Mouse (Mus musculus) limb, embryonic 10.5 days (tissue): ENCODE measurements around the gene Gpd1. TPM values are rescaled to one million over a fixed set of nuclear protein-coding genes. Genes with fewer than 3 reads are reported as not detected.
A peak's percentile ranks its signal among the peaks of the same experiment; 100 is the strongest.
"Not testable (repeated sequence)": the region's sequence is repeated elsewhere in the genome, so short reads cannot be mapped to it uniquely, and the experiment has no call there.

Experiments used
- DNase-seq: peaks from one replicate; pipeline ENCODE4 v3.0.0-alpha.2; 2017; ENCODE audit warnings: low spot score
- H3K27ac ChIP-seq: fragments of 300-500 bp; sonication (generic); 2 replicates; pipeline ENCODE4 v1.5.1; 2016; ENCODE audit warnings: mild to moderate bottlenecking
- H3K27me3 ChIP-seq: fragments of 300-500 bp; sonication (generic); 2 replicates; pipeline ENCODE4 v1.6.1; 2016; ENCODE audit warnings: low read depth, mild to moderate bottlenecking; ENCODE audit not compliant: poor library complexity, severe bottlenecking
- H3K36me3 ChIP-seq: fragments of 300-500 bp; sonication (generic); 2 replicates; pipeline ENCODE4 v1.6.1; 2016; ENCODE audit warnings: mild to moderate bottlenecking, moderate library complexity
- H3K4me1 ChIP-seq: fragments of 300-500 bp; sonication (generic); 2 replicates; pipeline ENCODE4 v1.6.1; 2016
- H3K4me3 ChIP-seq: fragments of 300-500 bp; sonication (generic); 2 replicates; pipeline ENCODE4 v1.5.1; 2016; ENCODE audit warnings: mild to moderate bottlenecking, moderate library complexity
- H3K9me3 ChIP-seq: fragments of 300-500 bp; sonication (generic); replicated peaks from 2 replicates; pipeline ENCODE4 v1.6.1; 2016; ENCODE audit warnings: mild to moderate bottlenecking
- WGBS: fragments of 180-500 bp; shearing (Covaris S2); methylation state at CpG from one replicate; pipeline ENCODE4 v1.1.7; 2016; 5-methylcytosine and 5-hydroxymethylcytosine counted together
- polyA plus RNA-seq: library from polyadenylated mRNA; unstranded; fragments of >200 nt; fragmentation: Nextera tagmentation; extraction: Ambion mirVana; gene quantifications from 2 replicates; pipeline ENCODE4 v1.2.1, GENCODE M21; 2016

The Gpd1 gene
- polyA plus RNA-seq, 1 experiment from 2014 or later, result 0.59 TPM

- H3K9me3 ChIP-seq, result no peaks in the 10 kb centered on the region
- no peak overlapping the region for H3K4me3 ChIP-seq
- WGBS, result 70% methylated on average over 11 of the region's 11 CpGs
- DNase-seq, result no peak
- H3K27me3 ChIP-seq, result no peaks in the 10 kb centered on the region
- peaks cover 17% of the 10 kb centered on the region for H3K4me1 ChIP-seq
- no peak overlapping the region for H3K27ac ChIP-seq
- H3K36me3 ChIP-seq, result peaks cover 87% of the 10 kb centered on the region
These were observed 1.2 kb upstream of the Gpd1 start for GRCm38 (mm10) chr15:99715982-99716746.

GRCm38 (mm10) chr15:99716814-99717213, 501 bp upstream of the Gpd1 start:
- DNase-seq, result no peak
- 90% methylated on average over 12 of the region's 12 CpGs for WGBS
- H3K36me3 ChIP-seq, result peaks cover 86% of the 10 kb centered on the region

DNA sequence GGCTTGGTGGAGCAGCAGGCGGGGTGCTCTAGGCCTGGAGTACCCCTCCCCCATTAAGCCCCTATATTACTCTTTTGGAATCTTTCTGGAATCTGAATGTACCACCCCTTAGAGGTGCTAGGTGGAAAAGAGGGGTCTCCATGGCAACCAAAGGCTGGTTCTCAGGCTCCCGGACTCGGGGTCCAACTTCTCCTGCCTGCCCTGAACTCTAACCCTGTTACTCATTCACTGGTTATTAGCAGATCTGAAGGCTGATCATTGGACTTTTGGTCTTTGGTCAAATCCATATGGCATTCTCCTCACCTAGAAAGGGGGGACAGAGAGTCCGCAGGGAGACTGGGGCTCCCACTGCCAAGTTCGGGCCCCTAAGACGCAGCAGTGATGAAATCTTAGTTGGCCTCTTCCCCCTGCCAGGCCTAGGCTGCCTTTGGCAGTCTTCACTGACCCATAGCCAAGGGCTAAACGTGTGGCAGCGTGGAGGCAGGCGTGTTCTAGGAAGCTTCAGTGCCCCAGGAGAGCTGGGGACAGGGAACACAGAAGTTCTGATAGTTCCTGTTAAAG, 1.2 kb downstream of the Gpd1 start:
- WGBS, result 92% methylated on average over 9 of the region's 9 CpGs

More at GRCm38 (mm10) chr15:99716814-99717213, 501 bp upstream of the Gpd1 start:
- Histone ChIP-seq H3K27ac (no peak overlapping the region), H3K9me3 (no peaks in the 10 kb centered on the region), H3K27me3 (no peaks in the 10 kb centered on the region), H3K4me3 (no peak overlapping the region), H3K4me1 (peaks cover 17% of the 10 kb centered on the region)

GRCm38 (mm10) chr15:99719865-99720264, 2.5 kb downstream of the Gpd1 start:
- WGBS, result 86% methylated on average over 8 of the region's 8 CpGs

More for the DNA sequence above, 1.2 kb downstream of the Gpd1 start:
- peaks cover 25% of the 10 kb centered on the region for H3K4me1 ChIP-seq
- no peak overlapping the region for H3K4me3 ChIP-seq
- no peaks in the 10 kb centered on the region for H3K27me3 ChIP-seq
- no peak overlapping the region for H3K27ac ChIP-seq
- no peak for DNase-seq
- H3K9me3 ChIP-seq, result no peaks in the 10 kb centered on the region
- peaks cover 85% of the 10 kb centered on the region for H3K36me3 ChIP-seq

DNA sequence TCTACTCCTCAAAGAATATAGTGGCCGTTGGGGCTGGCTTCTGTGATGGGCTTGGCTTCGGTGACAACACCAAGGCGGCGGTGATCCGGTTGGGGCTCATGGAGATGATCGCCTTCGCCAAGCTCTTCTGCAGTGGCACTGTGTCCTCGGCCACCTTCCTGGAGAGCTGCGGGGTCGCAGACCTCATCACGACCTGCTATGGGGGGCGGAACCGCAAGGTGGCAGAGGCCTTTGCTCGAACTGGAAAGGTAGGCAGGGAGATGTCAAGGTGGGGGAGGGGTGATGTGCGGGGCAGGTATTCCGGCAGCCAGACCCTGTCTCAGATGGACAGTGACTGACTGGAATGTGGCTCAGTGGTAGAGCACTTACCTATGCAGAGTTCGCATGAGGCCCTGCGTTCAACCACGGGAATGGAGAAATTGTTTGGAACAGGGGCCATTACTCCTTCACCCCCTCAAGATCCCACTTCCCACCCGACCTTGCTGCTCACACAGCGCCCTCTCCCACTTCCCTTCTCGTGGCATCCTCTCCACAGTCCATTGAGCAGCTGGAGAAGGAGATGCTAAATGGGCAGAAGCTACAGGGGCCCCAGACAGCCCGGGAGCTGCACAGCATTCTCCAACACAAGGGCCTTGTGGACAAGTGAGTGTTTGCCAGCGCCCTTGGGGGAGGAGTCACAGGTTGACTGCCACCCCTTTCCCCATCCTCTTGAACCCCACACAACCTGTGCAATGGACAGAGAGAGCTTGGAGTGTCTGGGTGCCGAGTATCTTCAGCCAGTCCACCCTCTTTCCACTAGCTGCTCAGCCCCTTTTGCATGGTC, 4.8 kb downstream of the Gpd1 start:
- no peak for DNase-seq
- Histone ChIP-seq H3K36me3 (peaks cover 54% of the 10 kb centered on the region), H3K4me3 (no peak overlapping the region), H3K27ac (no peak overlapping the region), H3K9me3 (no peaks in the 10 kb centered on the region), H3K4me1 (peaks cover 37% of the 10 kb centered on the region), H3K27me3 (no peaks in the 10 kb centered on the region)
- WGBS, result 80% methylated on average over 25 of the region's 25 CpGs

More at GRCm38 (mm10) chr15:99719865-99720264, 2.5 kb downstream of the Gpd1 start:
- H3K4me1 ChIP-seq, result peaks cover 39% of the 10 kb centered on the region
- no peak overlapping the region for H3K4me3 ChIP-seq
- no peaks in the 10 kb centered on the region for H3K9me3 ChIP-seq
- H3K36me3 ChIP-seq, result peaks cover 73% of the 10 kb centered on the region
- no peak for DNase-seq
- H3K27me3 ChIP-seq, result no peaks in the 10 kb centered on the region
- H3K27ac ChIP-seq, result no peak overlapping the region

DNA sequence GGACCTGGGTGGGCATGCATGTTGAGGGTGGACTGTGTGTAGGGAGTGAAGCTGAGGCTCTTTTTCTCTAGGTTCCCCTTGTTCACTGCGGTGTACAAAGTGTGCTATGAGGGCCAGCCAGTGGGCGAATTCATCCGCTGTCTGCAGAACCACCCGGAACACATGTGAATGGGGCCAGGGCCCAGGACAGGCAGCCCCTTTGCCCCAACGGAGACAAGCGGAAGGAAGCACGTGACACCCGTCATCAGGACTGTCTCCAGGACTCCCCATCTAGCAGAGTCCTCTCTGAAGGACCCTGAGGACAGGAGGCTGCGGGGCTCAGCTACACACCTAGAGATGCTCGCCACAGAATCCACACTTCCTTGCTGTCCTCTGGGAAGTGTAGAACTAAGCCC, 5.8 kb downstream of the Gpd1 start:
- H3K36me3 ChIP-seq, result peaks cover 53% of the 10 kb centered on the region
- no peak for DNase-seq
- no peak overlapping the region for H3K4me3 ChIP-seq
- H3K27ac ChIP-seq, result peak overlapping the region; percentile 72; the same call in 1 of the 2 replicates
- no peaks in the 10 kb centered on the region for H3K9me3 ChIP-seq
- peaks cover 31% of the 10 kb centered on the region for H3K4me1 ChIP-seq
- H3K27me3 ChIP-seq, result no peaks in the 10 kb centered on the region
- 64% methylated on average over 10 of the region's 10 CpGs for WGBS

DNA sequence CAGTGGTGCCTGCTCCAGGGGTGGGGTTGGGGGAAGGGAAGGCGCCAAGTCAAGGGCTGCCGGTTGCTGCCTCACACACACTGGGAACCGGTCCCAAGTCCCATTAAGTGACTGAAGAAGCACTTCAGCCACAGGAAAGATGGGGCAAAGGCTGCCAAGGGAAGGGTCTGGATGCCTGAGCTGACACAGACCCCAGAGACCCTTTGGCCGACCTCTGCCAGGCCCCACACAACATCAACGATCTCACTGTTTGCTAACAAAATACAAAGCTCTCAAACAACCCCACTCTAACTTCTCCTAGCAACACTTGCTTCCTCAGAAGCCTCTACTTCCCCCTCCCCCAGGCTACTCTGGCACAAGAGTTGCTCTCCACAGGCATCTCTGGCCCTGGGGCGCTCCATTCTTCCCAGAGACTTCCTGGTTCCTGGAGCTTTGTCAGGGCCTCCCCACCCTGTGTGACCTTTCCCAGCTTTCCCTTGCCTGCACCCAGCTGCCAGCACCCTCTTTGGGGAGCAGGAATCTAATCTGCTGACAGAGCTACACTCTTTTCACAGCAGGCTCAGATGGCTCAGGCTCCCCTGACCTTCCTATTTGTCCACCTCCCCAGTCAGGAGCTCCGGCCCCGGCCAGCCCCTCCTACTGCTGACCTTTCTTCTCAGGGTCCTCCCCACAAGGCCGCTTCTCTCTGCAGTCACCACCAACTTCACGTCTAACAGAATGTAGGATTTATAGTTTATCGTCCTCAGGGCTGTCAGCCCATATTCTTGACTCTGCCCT, 6.4 kb downstream of the Gpd1 start:
- WGBS, result 27% methylated on average over 11 of the region's 11 CpGs
- Histone ChIP-seq H3K36me3 (peaks cover 53% of the 10 kb centered on the region), H3K9me3 (no peaks in the 10 kb centered on the region), H3K4me3 (peak overlapping the region; percentile 85; the same call in 1 of the 2 replicates), H3K27me3 (no peaks in the 10 kb centered on the region), H3K27ac (peak overlapping the region; percentile 72), H3K4me1 (peaks cover 31% of the 10 kb centered on the region)
- DNase-seq, result no peak

DNA sequence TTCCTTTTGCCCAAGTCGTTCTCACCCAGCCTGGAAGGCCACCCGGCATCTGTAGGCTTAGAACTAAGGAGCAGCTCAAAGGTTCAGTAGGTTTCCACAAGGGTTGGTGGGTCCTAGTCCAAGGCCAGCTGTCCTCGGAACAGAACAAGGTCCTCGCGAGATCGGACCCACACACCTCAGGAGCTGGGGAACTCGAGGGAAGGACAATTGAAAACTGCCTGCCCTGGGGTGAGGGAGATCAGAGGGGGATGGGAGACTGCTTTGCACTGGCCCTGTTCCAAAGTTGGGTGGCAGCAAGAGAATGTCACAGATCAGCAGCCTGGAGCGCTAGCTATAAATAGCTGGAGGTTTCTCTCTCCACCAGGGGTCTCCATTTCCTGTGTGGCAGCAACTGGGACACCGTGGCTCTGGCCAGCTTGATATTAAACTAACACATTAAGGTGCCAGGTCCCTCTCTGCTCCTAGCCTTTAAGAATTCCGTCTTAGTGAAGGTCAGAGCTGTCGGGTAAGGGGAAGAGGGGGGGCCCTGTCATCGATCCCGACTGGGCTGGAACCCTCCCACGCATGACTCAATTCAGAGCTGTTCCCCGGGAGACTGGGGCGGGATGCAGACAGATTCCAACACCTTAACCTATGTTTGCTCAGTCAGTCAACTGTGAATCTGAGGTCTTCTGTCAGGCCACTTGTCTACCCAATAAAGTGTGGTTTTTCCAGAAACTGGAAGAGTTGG, 7.1 kb downstream of the Gpd1 start:
- peaks cover 60% of the 10 kb centered on the region for H3K36me3 ChIP-seq
- peak; percentile 58 for DNase-seq
- H3K9me3 ChIP-seq, result no peaks in the 10 kb centered on the region; the same call in 1 of the 2 replicates
- H3K27ac ChIP-seq, result peak overlapping the region; percentile 72
- H3K27me3 ChIP-seq, result no peaks in the 10 kb centered on the region
- WGBS, result 15% methylated on average over 16 of the region's 16 CpGs
- H3K4me1 ChIP-seq, result peaks cover 31% of the 10 kb centered on the region
- peak overlapping the region; percentile 85 for H3K4me3 ChIP-seq

DNA sequence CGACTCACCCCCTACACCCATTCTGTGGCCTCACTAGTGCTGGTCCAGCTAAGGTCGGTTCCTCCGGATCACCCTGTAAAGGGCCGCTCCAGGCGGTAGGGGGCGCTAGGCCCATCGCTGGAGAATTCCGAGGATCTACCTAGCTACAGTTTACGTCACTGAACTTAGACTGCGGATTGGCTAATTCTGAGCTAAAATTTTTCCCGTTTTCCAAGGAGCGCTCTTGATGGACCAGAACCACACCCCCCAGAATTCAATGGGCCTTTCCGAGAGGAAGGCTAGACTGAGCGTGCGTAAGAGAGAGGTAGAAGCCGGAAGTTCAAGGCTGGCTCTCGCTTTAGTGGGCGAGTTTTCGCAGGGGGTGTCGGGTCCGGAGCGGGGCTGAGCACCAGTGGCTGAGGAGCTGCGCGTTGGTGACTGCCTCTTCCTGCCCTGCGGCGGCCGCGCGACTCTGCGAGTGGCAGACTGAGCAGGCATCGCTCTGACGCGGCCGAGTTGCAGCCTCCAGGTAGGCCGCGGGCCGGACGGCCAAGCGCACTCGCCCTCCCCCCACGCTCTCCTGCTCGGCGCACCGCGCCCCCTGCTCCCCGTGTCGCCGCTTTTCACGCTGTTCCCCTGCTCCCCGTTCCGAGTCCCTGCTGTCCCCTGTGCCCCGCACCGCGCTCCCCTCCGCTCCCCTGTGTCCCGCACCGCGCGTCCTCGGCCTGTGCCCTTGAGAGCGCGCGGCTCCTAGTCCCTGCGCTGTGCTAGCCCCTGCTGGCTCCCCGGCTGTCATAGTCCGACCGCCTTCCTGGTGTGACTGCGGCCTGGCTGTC, 8.2 kb downstream of the Gpd1 start, which contains the start of gene Cox14:
Cox14 (plus strand) TSS at position 278 of the 815 bp plus-strand sequence.
- H3K4me1 ChIP-seq, result peaks cover 31% of the 10 kb centered on the region
- DNase-seq, result peak; percentile 98
- H3K4me3 ChIP-seq, result peak within 1 kb of the TSS; percentile 85
- H3K27ac ChIP-seq, result peak within 1 kb of the TSS; percentile 94
- H3K9me3 ChIP-seq, result no peaks in the 10 kb centered on the region; the same call in 1 of the 2 replicates
- H3K36me3 ChIP-seq, result peaks cover 60% of the 10 kb centered on the region
- under 1% methylated on average over 68 of the region's 68 CpGs for WGBS
- no peaks in the 10 kb centered on the region for H3K27me3 ChIP-seq

DNA sequence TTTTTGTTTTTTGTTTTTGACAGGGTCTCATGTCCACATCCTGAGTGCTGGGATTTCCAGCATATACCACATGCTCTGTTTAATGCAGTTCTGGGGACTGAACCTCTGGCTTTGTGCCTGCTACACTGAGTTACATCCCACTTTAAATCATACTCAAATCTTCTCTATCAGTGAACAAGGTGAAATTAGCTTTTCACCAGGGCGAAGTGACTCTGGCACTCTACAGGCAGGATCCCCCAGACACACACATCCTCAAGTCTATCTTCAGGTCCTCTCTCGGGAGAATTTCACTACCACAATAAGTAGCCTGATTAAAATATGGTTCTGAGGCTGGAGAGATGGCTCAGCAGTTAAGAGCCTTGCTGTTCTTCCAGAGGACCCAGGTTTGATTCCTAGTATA, 9.2 kb downstream of the Gpd1 start:
- Histone ChIP-seq H3K27ac (no peak overlapping the region), H3K4me3 (peak overlapping the region; percentile 85), H3K9me3 (no peaks in the 10 kb centered on the region; the same call in 1 of the 2 replicates), H3K27me3 (no peaks in the 10 kb centered on the region), H3K36me3 (peaks cover 57% of the 10 kb centered on the region), H3K4me1 (peaks cover 31% of the 10 kb centered on the region)
- WGBS, result 84% methylated on average over 2 of the region's 2 CpGs
- no peak for DNase-seq

- 91% methylated on average over 5 of the region's 5 CpGs for WGBS
- H3K9me3 ChIP-seq, H3K4me3 ChIP-seq, H3K27ac ChIP-seq, DNase-seq, H3K27me3 ChIP-seq: not testable (repeated sequence)
- Histone ChIP-seq H3K36me3 (peaks cover 58% of the 10 kb centered on the region), H3K4me1 (peaks cover 31% of the 10 kb centered on the region)
These were observed 9.7 kb downstream of the Gpd1 start for GRCm38 (mm10) chr15:99727039-99727438.
